Mouse (Mus musculus) thymus, adult 2 months (tissue): ENCODE data around the gene Mrps23.

Source experiments
- CTCF ChIP-seq: fragments of 200-500 bp; IDR thresholded peaks from 2 replicates; pipeline ENCODE4 v1.5.1; 2012; ENCODE audit warnings: mild to moderate bottlenecking, control low read depth, low read length, moderate library complexity, borderline replicate concordance; ENCODE audit not compliant: control insufficient read depth, poor library complexity, insufficient read depth; ENCODE audit errors: extremely low read depth
- POLR2A ChIP-seq: fragments of 200-500 bp; IDR thresholded peaks from 2 replicates; pipeline ENCODE4 v1.6.1; 2012; ENCODE audit warnings: mild to moderate bottlenecking, low read length, control low read depth, moderate library complexity; ENCODE audit not compliant: control insufficient read depth, poor library complexity, insufficient read depth; ENCODE audit errors: extremely low read depth

GRCm38 (mm10) chr11:88250568-88250967, 46.4 kb downstream of the Mrps23 start:
- TF ChIP-seq POLR2A: no peak
- no peak for TF ChIP-seq CTCF
